Mouse (Mus musculus): ENCODE measurements around the gene Zdhhc17. TPM values are rescaled to one million over a fixed set of nuclear protein-coding genes. Genes with fewer than 3 reads are reported as not detected.

Zdhhc17 gene
- polyA plus RNA-seq, 1 experiment from 2014 or later: 35.2 TPM

- peaks cover 36% of the 10 kb centered on the region for H3K4me1 ChIP-seq
- H3K27ac ChIP-seq: no peak overlapping the region
- no peaks in the 10 kb centered on the region for H3K27me3 ChIP-seq
- no peaks in the 10 kb centered on the region for H3K9me3 ChIP-seq
- H3K4me2 ChIP-seq (replicated peaks): no peak overlapping the region
- peaks cover 25% of the 10 kb centered on the region for H3K36me3 ChIP-seq
- no peak overlapping the region for H3K4me3 ChIP-seq
- 78% methylated on average over 5 of the region's 5 CpGs for WGBS
- no peak for ATAC-seq (ENCODE audit: insufficient number of reproducible peaks, insufficient read depth, low FRiP score, low TSS enrichment)
- H3K9ac ChIP-seq: no peak overlapping the region
These were observed 76.4 kb downstream of the Zdhhc17 start for GRCm38 (mm10) chr10:110933584-110933983.

GRCm38 (mm10) chr10:110931913-110932560, 77.9 kb downstream of the Zdhhc17 start:
- Histone ChIP-seq H3K9me3 (no peaks in the 10 kb centered on the region), H3K9ac (no peak overlapping the region), H3K27me3 (no peaks in the 10 kb centered on the region), H3K4me3 (no peak overlapping the region), H3K4me1 (peaks cover 49% of the 10 kb centered on the region), H3K27ac (peak overlapping the region; percentile 51), H3K36me3 (0 out of 2 replicates have a peak, but pooled peaks cover 12% of the 10 kb centered on the region), H3K4me2 (replicated peaks) (peak overlapping the region; percentile 35)
- 0 out of 2 replicates have a peak, but pooled peaks have one; percentile 49 for ATAC-seq (ENCODE audit: insufficient number of reproducible peaks, insufficient read depth, low FRiP score, low TSS enrichment)
- WGBS: 59% methylated on average over 20 of the region's 20 CpGs

- Histone ChIP-seq H3K27me3 (no peaks in the 10 kb centered on the region), H3K4me3 (no peak overlapping the region), H3K9ac (no peak overlapping the region), H3K4me1 (peaks cover 56% of the 10 kb centered on the region), H3K36me3 (0 out of 2 replicates have a peak, but pooled peaks cover 10% of the 10 kb centered on the region), H3K4me2 (replicated peaks) (peak overlapping the region; percentile 35), H3K27ac (peak overlapping the region; percentile 51), H3K9me3 (no peaks in the 10 kb centered on the region)
- 45% methylated on average over 13 of the region's 13 CpGs for whole genome bisulfite sequencing
- peak; percentile 19; the same call in 1 of the 2 replicates for ATAC-seq (ENCODE audit: insufficient number of reproducible peaks, insufficient read depth, low FRiP score, low TSS enrichment)
These were observed 78.6 kb downstream of the Zdhhc17 start for GRCm38 (mm10) chr10:110931161-110931912.

GRCm38 (mm10) chr10:110929756-110930155, 80.2 kb downstream of the Zdhhc17 start:
- H3K4me3 ChIP-seq: no peak overlapping the region
- WGBS: 62% methylated on average over 4 of the region's 4 CpGs
- H3K4me1 ChIP-seq: peaks cover 66% of the 10 kb centered on the region
- 0 out of 2 replicates have a peak, but pooled peaks cover 7% of the 10 kb centered on the region for H3K36me3 ChIP-seq
- no peak overlapping the region for H3K9ac ChIP-seq
- H3K27me3 ChIP-seq: no peaks in the 10 kb centered on the region
- ATAC-seq (ENCODE audit: insufficient number of reproducible peaks, insufficient read depth, low FRiP score, low TSS enrichment): no peak
- no peak overlapping the region; the same call in 1 of the 2 replicates for H3K27ac ChIP-seq
- H3K4me2 ChIP-seq (replicated peaks): no peak overlapping the region
- no peaks in the 10 kb centered on the region for H3K9me3 ChIP-seq

GRCm38 (mm10) chr10:110927491-110927890, 82.4 kb downstream of the Zdhhc17 start:
- H3K27me3 ChIP-seq: no peaks in the 10 kb centered on the region
- 50% methylated on average over 11 of the region's 11 CpGs for WGBS
- ATAC-seq (ENCODE audit: insufficient number of reproducible peaks, insufficient read depth, low FRiP score, low TSS enrichment): 0 out of 2 replicates have a peak, but pooled peaks have one; percentile 35
- H3K4me1 ChIP-seq: peaks cover 69% of the 10 kb centered on the region
- H3K9ac ChIP-seq: no peak overlapping the region
- no peak overlapping the region for H3K4me2 ChIP-seq (replicated peaks)
- peaks cover 8% of the 10 kb centered on the region; the same call in 1 of the 2 replicates for H3K36me3 ChIP-seq
- H3K9me3 ChIP-seq: no peaks in the 10 kb centered on the region
- H3K27ac ChIP-seq: 0 out of 2 replicates have a peak overlapping the region, but pooled peaks have one; percentile 12
- H3K4me3 ChIP-seq: no peak overlapping the region

- no peak for ATAC-seq (ENCODE audit: insufficient number of reproducible peaks, insufficient read depth, low FRiP score, low TSS enrichment)
- Histone ChIP-seq H3K9ac (no peak overlapping the region), H3K4me3 (peak overlapping the region; percentile 88), H3K27me3 (no peaks in the 10 kb centered on the region), H3K27ac (no peak overlapping the region), H3K4me2 (replicated peaks) (peak overlapping the region; percentile 76), H3K4me1 (peaks cover 36% of the 10 kb centered on the region), H3K9me3 (no peaks in the 10 kb centered on the region), H3K36me3 (peaks cover 4% of the 10 kb centered on the region; the same call in 1 of the 2 replicates)
- WGBS: 75% methylated on average over 9 of the region's 9 CpGs
These were observed 87.3 kb downstream of the Zdhhc17 start for GRCm38 (mm10) chr10:110922612-110923011.

GRCm38 (mm10) chr10:110921890-110922289, 88.0 kb downstream of the Zdhhc17 start:
- H3K27me3 ChIP-seq: no peaks in the 10 kb centered on the region
- H3K4me1 ChIP-seq: peaks cover 33% of the 10 kb centered on the region
- H3K36me3 ChIP-seq: peaks cover 4% of the 10 kb centered on the region; the same call in 1 of the 2 replicates
- ATAC-seq (ENCODE audit: insufficient number of reproducible peaks, insufficient read depth, low FRiP score, low TSS enrichment): no peak
- H3K4me3 ChIP-seq: peak overlapping the region; percentile 88
- H3K9me3 ChIP-seq: no peaks in the 10 kb centered on the region
- WGBS: 49% methylated on average over 3 of the region's 3 CpGs
- H3K4me2 ChIP-seq (replicated peaks): peak overlapping the region; percentile 76
- no peak overlapping the region for H3K27ac ChIP-seq
- H3K9ac ChIP-seq: peak overlapping the region; percentile 24; the same call in 1 of the 2 replicates

GRCm38 (mm10) chr10:110920368-110920950, 89.5 kb downstream of the Zdhhc17 start:
- peaks cover 26% of the 10 kb centered on the region; the same call in 1 of the 2 replicates for H3K4me1 ChIP-seq
- under 1% methylated on average over 15 of the region's 15 CpGs for WGBS

GRCm38 (mm10) chr10:110919531-110920343, 90.2 kb downstream of the Zdhhc17 start, which contains the start of gene Csrp2:
Gene Csrp2 (plus strand): TSS chr10:110919789.
- Histone ChIP-seq H3K9me3 (no peaks in the 10 kb centered on the region), H3K4me3 (peak within 1 kb of the TSS; percentile 88), H3K36me3 (peaks cover 4% of the 10 kb centered on the region; the same call in 1 of the 2 replicates), H3K27ac (peak within 1 kb of the TSS; percentile 98), H3K9ac (peak within 1 kb of the TSS; percentile 78), H3K4me2 (replicated peaks) (peak within 1 kb of the TSS; percentile 76), H3K27me3 (no peaks in the 10 kb centered on the region), H3K4me1 (peaks cover 25% of the 10 kb centered on the region; the same call in 1 of the 2 replicates)
- WGBS: under 1% methylated on average over 67 of the region's 67 CpGs
- ATAC-seq (ENCODE audit: insufficient number of reproducible peaks, insufficient read depth, low FRiP score, low TSS enrichment): peak; percentile 80

More at GRCm38 (mm10) chr10:110920368-110920950, 89.5 kb downstream of the Zdhhc17 start:
- Histone ChIP-seq H3K36me3 (peaks cover 4% of the 10 kb centered on the region; the same call in 1 of the 2 replicates), H3K4me3 (peak overlapping the region; percentile 88), H3K9me3 (no peaks in the 10 kb centered on the region), H3K27ac (peak overlapping the region; percentile 98), H3K9ac (peak overlapping the region; percentile 78), H3K4me2 (replicated peaks) (peak overlapping the region; percentile 76), H3K27me3 (no peaks in the 10 kb centered on the region)
- peak; percentile 8; the same call in 1 of the 2 replicates for ATAC-seq (ENCODE audit: insufficient number of reproducible peaks, insufficient read depth, low FRiP score, low TSS enrichment)

GRCm38 (mm10) chr10:110918414-110919391, 91.2 kb downstream of the Zdhhc17 start:
- Histone ChIP-seq H3K27ac (peak overlapping the region; percentile 98), H3K4me2 (replicated peaks) (peak overlapping the region; percentile 76), H3K9me3 (no peaks in the 10 kb centered on the region), H3K4me3 (peak overlapping the region; percentile 88), H3K36me3 (peaks cover 4% of the 10 kb centered on the region; the same call in 1 of the 2 replicates), H3K27me3 (no peaks in the 10 kb centered on the region), H3K4me1 (peaks cover 25% of the 10 kb centered on the region; the same call in 1 of the 2 replicates), H3K9ac (no peak overlapping the region)
- 0 out of 2 replicates have a peak, but pooled peaks have one; percentile 11 for ATAC-seq (ENCODE audit: insufficient number of reproducible peaks, insufficient read depth, low FRiP score, low TSS enrichment)
- 13% methylated on average over 26 of the region's 26 CpGs for WGBS
